Mouse (Mus musculus) brain, embryonic 14.5 days (tissue): Measurements from ENCODE around the gene Msh3. TPM values are rescaled to one million over a fixed set of nuclear protein-coding genes. Genes with fewer than 3 reads are reported as not detected.

ENCODE experiments used
- DNase-seq: peaks from one replicate; pipeline ENCODE4 v3.0.0-alpha.2; 2011; ENCODE audit warnings: low read depth
- CTCF ChIP-seq: fragments of 200-500 bp; IDR thresholded peaks from 2 replicates; pipeline ENCODE4 v1.5.1; 2012; ENCODE audit warnings: inconsistent platforms, mild to moderate bottlenecking, moderate library complexity, borderline replicate concordance; ENCODE audit not compliant: insufficient read depth, insufficient read length; ENCODE audit errors: extremely low read depth
- POLR2A ChIP-seq: fragments of 200-500 bp; IDR thresholded peaks from 2 replicates; pipeline ENCODE4 v1.6.1; 2012; ENCODE audit warnings: mild to moderate bottlenecking, inconsistent platforms, borderline replicate concordance; ENCODE audit not compliant: poor library complexity, insufficient read depth, insufficient read length, severe bottlenecking; ENCODE audit errors: extremely low read depth
- polyA plus RNA-seq: library from polyadenylated mRNA; depleted of rRNA; stranded (reverse); fragments of >200 nt; gene quantifications from 2 replicates; pipeline ENCODE4 v1.2.3, GENCODE M21; 2012

Msh3 gene
- polyA plus RNA-seq, 1 experiment: 22.8 TPM

GRCm38 (mm10) chr13:92353956-92354355 is 847 bp downstream of the Msh3 start:
- TF ChIP-seq POLR2A (no peak), CTCF (no peak)
- no peak for DNase-seq

DNA sequence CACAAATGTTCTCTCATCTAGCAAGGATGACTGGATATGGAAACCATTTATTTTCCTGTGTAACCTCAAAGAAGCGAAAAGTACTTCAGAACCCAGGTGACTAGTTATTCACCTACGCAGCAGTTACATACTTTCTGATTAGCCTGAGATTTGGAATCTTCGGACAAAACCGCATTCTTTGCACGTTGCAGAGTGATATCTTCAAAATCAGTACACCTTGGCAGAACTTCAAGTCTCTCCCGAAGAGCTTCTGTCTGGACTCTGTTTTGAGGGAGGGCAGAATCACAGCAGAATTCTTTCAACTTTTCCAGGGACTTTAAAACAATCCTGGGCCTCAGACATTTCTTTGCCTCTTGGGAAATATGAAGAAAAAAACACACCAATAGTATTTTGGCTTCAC is 3.7 kb downstream of the Msh3 start:
- DNase-seq: no peak
- TF ChIP-seq CTCF: no peak
- no peak for TF ChIP-seq POLR2A

DNA sequence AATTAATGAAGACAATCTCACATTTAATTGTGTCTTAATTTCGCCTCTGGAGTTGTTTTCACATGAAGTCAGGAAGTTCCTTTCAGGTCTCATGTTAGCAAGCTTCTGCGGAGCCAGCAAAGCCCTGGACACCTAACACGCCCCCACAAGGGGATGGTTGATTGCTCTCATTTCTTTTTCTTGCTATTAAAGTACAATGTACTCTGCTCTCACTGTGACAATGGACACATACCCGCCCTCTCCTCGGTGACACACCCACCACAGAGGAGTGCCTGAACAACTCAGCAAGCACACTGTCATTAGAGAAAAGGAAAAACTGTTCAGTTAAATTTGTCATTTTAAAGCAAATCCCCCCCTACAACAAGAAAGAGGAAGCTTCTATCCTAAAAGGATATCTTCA is 8.5 kb downstream of the Msh3 start:
- no peak for DNase-seq
- no peak for TF ChIP-seq CTCF
- no peak for TF ChIP-seq POLR2A

- no peak for DNase-seq
- TF ChIP-seq CTCF: no peak
- TF ChIP-seq POLR2A: no peak
These were observed 10.8 kb downstream of the Msh3 start for GRCm38 (mm10) chr13:92344033-92344432.

DNA sequence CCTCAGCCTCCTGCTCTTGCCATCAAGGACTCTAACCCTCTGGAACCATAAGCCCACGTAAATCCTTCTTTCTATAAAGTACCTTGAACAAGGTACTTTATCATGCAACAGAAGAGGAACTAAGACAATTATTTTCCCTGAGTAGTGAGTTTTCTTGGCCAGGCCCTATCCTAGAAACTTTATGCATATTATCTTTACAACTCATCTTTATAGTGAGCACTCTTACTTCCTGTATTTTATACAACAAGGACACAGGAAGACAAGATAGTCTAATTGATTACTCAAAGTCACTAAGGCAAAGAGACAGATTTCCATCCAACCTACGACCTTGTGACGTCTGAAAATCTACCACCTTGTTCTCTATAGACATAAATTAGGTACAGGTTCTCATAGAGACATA is 15.0 kb downstream of the Msh3 start:
- TF ChIP-seq POLR2A (no peak), CTCF (no peak)
- DNase-seq: no peak

DNA sequence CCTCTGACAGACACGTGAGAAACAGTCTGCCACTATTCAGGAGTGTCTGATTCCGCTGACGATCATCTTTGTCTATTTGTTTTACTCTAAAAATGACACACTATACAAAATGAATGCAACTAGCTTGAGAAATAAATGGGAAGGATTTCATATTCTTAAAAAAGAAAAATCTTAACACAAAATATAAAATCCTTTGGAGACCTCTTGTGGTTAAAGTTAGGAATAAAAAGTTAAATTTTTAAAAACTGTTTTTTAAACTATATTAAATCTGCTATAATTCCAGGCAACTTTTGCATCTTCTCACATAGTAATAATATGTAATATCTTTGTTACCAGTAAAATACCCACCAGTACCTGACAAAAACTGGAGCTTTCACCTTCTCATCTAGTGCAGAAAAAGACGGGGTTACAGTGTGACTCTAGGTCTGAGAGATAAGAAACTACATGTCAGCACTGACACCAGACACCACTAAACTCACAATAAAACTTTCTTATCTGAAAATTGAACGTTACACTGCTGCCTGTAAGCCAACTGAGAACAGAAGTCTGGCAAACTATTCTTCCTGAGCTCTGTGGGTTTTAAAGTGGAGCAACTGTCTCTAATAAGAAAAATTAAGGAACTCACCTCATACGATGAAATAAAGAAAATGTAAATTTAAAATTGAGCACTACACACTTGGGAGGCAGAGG is 16.9 kb downstream of the Msh3 start:
- no peak for DNase-seq
- TF ChIP-seq CTCF: no peak
- TF ChIP-seq POLR2A: no peak

GRCm38 (mm10) chr13:92336857-92337256 is 17.9 kb downstream of the Msh3 start:
- DNase-seq: no peak
- TF ChIP-seq POLR2A (no peak), CTCF (no peak)

- no peak for DNase-seq
- TF ChIP-seq CTCF (no peak), POLR2A (no peak)
These were observed 22.5 kb downstream of the Msh3 start for GRCm38 (mm10) chr13:92332103-92332879.

DNA sequence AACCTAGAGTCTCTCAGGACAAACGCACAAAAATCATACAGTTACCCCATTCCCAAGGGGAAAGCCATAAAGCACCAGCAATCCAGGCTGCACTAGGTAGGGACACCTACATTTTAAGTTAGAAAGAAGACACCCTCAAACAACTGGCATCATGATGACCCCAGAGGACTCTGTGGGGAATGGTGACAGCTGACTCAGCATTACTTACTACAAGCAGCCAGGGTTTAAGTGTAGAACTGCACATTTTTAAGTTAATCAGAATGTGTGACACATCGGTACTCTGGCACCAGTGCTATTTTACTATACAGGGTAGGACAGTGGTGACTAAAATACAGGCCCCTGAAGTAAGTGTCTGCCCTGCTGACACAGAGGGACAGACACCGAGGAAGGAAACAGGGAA is 24.2 kb downstream of the Msh3 start:
- TF ChIP-seq POLR2A: no peak
- TF ChIP-seq CTCF: no peak

DNA sequence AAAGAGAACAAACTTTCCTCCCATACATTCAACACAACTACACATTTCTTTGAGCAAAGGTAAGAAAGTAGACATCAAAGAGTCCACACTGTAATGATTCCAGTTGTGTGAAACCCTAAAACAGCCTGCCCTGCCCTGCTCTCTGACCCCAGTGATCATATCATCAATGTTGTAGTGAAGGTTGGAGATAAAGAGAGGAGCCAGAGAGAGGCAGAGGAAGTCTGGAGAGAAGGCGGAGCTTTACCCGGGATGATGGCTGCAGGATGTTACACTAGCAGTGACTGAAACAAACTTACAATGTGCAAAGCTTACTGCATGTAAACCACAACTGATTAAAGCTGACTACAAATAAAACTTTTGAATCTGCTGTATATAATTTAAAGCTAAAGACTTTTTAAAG is 26.8 kb downstream of the Msh3 start:
- TF ChIP-seq POLR2A (no peak), CTCF (no peak)
- no peak for DNase-seq

More for the DNA sequence above, 24.2 kb downstream of the Msh3 start:
- DNase-seq: no peak

- TF ChIP-seq POLR2A (no peak), CTCF (no peak)
- no peak for DNase-seq
These were observed 28.8 kb downstream of the Msh3 start for GRCm38 (mm10) chr13:92326030-92326429.

DNA sequence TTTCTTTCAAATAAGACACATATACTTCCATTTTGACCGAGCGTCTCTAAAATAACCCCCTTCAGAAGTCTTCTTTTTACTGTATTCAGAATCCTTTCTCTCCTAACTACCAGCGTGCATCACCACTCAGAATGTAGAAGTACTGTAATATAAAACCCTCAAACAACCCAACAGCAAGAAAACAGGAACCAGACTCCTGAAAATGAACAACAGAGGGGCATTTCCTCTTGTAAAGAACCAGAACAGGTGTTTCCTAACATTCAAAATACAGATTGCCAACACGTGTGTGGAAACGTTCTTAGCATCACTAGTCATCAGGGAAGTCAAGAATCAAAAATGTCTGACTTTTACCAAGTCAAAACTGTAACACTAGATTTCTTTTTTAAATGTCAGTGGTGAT is 34.0 kb downstream of the Msh3 start:
- TF ChIP-seq CTCF (no peak), POLR2A (no peak)
- DNase-seq: no peak

DNA sequence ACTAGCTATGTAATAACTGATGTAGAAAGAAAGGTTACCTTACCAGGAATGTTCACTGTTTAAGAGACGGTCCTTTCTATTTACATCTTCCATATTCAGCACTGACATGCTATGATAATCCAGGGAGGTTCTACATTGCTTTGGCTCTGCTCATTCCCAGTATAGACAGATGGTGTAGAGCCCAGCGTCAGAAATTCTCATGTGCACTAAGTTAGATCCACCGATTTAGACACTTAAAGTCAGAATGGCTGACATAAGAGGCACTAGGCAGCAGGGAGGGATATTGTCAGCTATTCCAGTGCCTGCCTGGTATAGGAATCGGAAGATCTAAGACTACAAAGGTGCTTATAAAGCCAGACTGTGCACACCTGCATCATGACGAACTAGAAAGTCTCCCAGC is 40.2 kb downstream of the Msh3 start:
- no peak for DNase-seq
- TF ChIP-seq CTCF (no peak), POLR2A (no peak)

GRCm38 (mm10) chr13:92305680-92306079 is 49.1 kb downstream of the Msh3 start, which contains the start of gene Gm20379:
TSS of gene Gm20379 (plus strand) at chr13:92305980.
- no peak for DNase-seq
- no peak for TF ChIP-seq POLR2A
- TF ChIP-seq CTCF: no peak
